Mouse (Mus musculus) CD4-positive, CD25-positive, alpha-beta regulatory T cell, adult 2 months (primary cell): Measurements from ENCODE around the gene Ubxn10.

Experiments
- DNase-seq: peaks from one replicate; pipeline ENCODE4 v3.0.0-alpha.2; 2012; ENCODE audit warnings: low read depth, low spot score

Ubxn10 gene

GRCm38 (mm10) chr4:138702031-138702430 lies 34.9 kb downstream of the Ubxn10 start:
- no peak for DNase-seq

GRCm38 (mm10) chr4:138701111-138701510 lies 35.9 kb downstream of the Ubxn10 start:
- no peak for DNase-seq

- peak; percentile 68 for DNase-seq
These were observed 36.6 kb downstream of the Ubxn10 start for GRCm38 (mm10) chr4:138700184-138700982.

- no peak for DNase-seq
These were observed 38.7 kb downstream of the Ubxn10 start for GRCm38 (mm10) chr4:138698296-138698695.

GRCm38 (mm10) chr4:138697166-138697860 lies 39.7 kb downstream of the Ubxn10 start:
- no peak for DNase-seq

GRCm38 (mm10) chr4:138696720-138697119 lies 40.2 kb downstream of the Ubxn10 start:
- DNase-seq: no peak

DNA sequence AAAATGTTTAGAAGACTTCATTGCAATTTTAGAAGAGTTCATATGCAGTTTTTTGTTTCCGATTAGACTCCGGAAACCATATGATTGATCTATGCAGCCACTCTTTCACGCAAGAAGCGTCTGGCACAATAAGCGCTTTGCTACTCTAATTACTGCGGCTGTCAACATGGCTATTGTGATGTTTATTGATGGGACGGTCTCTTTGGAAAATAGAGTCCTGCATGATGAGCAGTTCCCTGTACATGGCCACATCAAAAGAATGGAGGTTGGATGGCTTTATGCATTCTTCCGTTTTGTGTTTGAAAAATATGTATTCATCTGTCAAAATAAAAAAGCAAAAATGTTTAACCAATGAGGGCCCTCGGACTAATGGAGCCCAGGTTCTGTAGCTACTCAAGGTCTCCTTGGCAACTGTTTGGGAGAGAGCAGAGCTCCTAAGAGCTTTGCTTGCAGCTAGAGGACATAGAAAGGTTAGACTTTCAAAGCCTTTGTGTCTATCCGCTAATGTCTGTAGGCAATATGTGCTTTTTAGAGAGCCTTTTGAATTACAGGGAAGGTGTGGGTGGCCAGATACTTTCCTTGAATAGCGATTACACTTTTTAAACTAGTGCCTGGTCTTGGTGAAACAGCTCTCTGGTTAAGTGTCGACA lies 43.8 kb downstream of the Ubxn10 start:
- no peak for DNase-seq

DNA sequence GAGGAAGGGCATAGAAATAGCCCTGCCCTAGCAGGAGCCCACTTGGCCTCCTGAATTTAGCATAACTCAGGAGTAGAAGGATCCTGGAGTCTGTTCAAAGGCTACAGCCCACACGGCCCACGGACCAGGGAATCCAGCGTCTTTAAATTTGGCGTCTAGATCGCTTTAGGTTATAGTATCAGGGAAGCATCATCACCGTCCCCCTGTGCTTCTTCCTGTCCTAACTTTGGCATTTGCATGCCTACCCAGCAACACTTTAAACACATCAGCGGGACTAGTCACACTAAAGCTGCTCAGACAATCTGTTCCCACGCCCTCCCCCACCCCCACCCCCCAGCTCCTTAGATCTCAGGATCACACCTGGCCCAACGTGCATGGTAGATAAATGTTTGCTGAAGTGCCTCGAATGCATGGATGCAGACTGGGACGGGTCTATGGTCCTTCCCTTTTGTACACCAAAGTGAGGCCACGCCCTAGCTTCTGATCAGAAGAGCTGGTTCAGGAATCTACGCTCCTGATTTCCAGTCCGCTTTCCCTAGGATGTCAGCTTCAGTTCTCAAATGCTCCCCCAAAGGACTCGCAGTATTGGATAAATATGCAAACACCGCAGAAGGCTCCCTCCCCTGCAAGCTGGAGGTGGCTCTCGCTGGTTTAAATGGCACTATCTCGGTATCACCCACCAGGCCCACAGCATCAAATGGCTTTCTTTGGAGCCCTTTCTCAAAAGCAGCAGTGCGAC lies 45.4 kb downstream of the Ubxn10 start:
- DNase-seq: no peak

DNA sequence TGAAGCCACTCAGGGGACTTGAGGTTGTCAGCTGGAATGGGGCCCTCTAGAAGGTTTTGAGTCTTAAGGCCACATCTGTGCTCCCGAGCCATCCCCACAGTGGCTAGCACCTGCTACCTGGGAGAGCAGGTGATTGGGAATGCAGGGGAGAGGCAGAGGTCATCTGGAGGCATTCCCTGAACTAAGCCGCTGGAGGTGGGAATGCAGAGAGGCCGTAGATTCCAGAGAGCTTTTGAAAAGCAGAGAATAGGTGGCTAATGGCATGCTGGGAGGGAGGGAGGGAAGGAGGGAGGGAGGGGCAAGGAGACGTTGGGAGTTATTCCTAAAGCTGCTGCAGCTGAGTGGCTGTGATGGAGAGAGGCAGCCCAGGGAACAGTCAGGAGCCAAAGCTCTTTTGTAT lies 46.4 kb downstream of the Ubxn10 start:
- DNase-seq: no peak

DNA sequence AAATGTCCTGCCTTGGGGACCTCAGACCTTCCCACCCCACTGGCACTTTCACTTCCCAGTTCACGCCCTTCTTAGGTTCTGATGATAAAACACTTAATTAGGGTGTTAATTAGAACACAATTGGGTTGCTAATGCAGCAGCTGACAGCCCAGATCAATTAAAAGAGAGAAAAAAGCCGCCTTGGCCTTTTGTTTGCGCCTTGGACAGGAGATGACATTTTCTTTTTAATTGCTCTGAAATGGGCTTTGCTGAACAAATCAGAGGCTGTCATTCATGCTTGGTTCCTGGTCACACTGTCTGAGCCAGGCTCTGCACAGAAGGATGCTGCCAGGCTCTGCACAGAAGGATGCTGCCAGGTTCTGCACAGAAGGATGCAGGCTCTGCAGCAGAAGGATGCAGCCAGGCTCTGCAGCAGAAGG lies 47.9 kb downstream of the Ubxn10 start:
- no peak for DNase-seq

- no peak for DNase-seq
These were observed 51.2 kb downstream of the Ubxn10 start for GRCm38 (mm10) chr4:138685813-138686212.

- DNase-seq: no peak
These were observed 54.2 kb downstream of the Ubxn10 start for GRCm38 (mm10) chr4:138682760-138683159.

DNA sequence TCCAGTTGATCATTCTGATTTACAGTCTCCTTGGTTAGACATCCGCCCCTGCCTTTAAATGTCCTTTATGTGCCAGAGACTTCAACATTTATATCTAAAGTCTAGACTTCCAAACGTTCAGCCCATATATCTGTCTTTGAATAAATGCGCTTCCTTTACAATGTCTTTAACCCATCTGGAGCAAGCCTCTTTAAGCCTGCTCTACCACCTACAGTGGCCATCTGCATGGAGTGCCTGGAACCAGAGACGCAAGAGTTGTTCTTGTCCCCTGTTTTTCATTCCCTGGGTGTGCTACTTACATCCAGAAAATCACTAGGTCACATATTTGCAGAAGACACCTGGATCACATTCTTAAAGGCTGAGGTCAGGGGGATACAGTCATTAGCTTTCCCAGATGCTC lies 56.8 kb downstream of the Ubxn10 start:
- no peak for DNase-seq

GRCm38 (mm10) chr4:138677579-138677978 lies 59.4 kb downstream of the Ubxn10 start:
- DNase-seq: no peak

DNA sequence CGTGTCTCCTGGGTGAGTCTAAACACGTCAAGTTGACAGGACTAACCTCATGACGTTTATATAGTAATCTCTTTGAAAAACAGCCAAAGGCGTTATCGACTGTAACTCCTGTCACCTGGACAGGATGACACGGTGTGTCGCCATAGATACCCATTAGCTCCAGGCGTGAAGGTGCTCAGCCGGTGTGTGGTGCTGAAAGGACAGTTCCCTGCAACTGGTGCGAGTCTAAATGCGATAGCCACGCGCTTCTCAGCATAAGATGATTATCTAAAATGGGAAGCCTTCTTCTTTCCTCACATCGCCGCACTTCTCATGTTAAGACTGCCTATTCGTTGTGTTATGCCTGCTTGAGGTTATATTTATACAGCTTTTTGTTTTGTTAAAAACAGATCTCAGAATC lies 60.5 kb downstream of the Ubxn10 start:
- DNase-seq: no peak

DNA sequence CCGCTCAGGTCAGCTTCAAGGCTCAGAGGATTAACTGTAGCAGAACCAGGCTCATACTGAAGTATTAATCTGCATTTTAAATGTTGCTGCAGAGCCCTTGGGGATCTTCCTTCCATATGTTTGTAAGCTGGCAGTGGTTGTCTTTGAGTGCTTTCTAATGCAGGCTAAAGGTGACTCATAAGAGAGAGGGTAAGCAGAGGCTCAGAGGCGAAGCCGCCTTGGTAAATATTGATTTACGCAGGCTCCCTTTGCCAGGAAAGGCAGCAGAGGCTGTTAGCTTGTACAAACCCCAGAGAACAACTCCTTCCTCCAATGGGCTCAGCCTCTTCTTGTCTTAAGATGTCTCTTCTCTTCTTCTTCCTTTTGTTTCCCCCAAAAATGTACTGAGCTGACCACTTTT lies 64.8 kb downstream of the Ubxn10 start:
- DNase-seq: no peak

DNA sequence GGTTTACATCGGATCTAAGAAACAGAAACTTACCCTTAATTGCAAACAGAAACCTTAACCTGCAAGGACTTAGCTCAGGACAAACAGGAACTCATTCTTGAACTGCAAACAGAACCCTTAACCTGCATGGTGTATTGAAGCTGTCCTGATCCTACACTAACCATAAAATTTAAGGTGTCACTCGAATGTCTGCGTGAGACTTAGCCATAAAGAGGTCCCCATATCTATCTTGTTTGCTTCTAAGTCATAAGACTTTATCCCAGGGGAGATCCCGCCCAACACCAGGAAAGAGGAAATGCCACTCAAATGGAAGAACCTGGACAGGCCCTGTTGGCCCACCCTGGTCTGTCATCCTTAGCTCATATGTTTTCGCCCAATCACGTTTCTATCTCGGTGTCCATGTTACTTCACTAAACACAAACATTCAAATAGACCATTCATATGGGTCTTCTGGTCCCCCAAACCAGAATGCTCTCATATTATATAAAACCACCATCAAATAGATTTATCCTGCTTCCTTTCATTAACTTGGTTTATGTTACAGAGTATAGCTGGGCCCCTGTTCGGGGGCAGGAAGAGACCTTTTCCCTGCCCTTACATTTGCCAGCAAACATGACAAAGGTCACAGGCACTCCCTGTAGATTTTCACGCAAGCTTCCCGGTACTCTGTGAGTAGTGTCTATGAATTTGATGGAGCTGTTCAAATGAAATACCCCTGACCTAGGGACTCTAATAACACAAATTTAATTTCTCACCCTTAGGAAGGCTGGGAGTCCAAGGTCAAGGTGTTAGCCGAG lies 66.7 kb downstream of the Ubxn10 start:
- DNase-seq: no peak

DNA sequence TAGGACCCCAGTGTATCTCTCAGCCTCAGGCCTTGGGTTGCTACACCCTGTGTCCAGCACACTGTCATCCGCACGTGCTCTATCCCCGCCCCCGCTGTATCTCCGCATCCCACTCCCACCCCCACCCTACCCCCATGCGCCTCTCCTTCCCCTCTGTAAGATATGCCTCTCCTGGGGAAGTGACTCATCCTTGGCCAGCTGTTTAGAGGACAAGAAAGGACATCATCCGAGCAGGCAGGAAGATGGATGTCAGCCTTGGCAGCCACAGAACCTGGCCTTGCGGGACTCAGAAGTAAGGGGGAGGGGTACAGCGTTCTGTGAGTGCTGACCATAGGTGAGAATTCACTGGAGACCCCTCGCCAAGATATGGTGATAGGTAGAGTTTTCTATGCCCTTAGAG lies 70.4 kb downstream of the Ubxn10 start:
- no peak for DNase-seq

- DNase-seq: no peak
These were observed 76.9 kb downstream of the Ubxn10 start for GRCm38 (mm10) chr4:138659936-138660602.
